Mouse (Mus musculus): ENCODE results near the gene Gja4.

- no peak for TF ChIP-seq POLR2A (IDR thresholded peaks at IDR 0.05; ENCODE audit: low read depth, low read length)
- TF ChIP-seq CTCF (IDR thresholded peaks at IDR 0.05; ENCODE audit: extremely low read depth, insufficient read length, insufficient replicate concordance, low read depth, low read length), result no peak
Observed at GRCm38 (mm10) chr4:127317143-127317542, 3.3 kb upstream of the Gja4 start.
